Mouse (Mus musculus) liver, adult 2 months (tissue): ENCODE measurements around the gene Tmem171. TPM values are rescaled to one million over a fixed set of nuclear protein-coding genes. Genes with fewer than 3 reads are reported as not detected.

Experiments
- DNase-seq: peaks from one replicate; pipeline ENCODE4 v3.0.0-alpha.2; 2011; ENCODE audit warnings: low read depth, low spot score; ENCODE audit errors: extremely low read depth
- H3K27ac ChIP-seq: fragments of 200-500 bp; replicated peaks from 2 replicates; pipeline ENCODE4 v1.5.1; 2012; ENCODE audit warnings: low read depth, mild to moderate bottlenecking, control low read depth, inconsistent platforms, low read length; ENCODE audit not compliant: insufficient read depth
- H3K27me3 ChIP-seq: fragments of 200-500 bp; 2 replicates; pipeline ENCODE4 v1.6.1; 2012; ENCODE audit warnings: mild to moderate bottlenecking, moderate library complexity, low read length, inconsistent platforms; ENCODE audit not compliant: control insufficient read depth, insufficient read depth
- H3K36me3 ChIP-seq: fragments of 200-500 bp; 2 replicates; pipeline ENCODE4 v1.6.1; 2012; ENCODE audit warnings: low read length, inconsistent platforms; ENCODE audit not compliant: control insufficient read depth, insufficient read depth
- H3K4me1 ChIP-seq: fragments of 200-500 bp; 2 replicates; pipeline ENCODE4 v1.6.1; 2011; ENCODE audit warnings: low read length; ENCODE audit not compliant: control insufficient read depth, insufficient read depth
- H3K4me3 ChIP-seq: fragments of 200-500 bp; 2 replicates; pipeline ENCODE4 v1.5.1; 2011; ENCODE audit warnings: low read depth, mild to moderate bottlenecking, control low read depth, low read length, moderate library complexity; ENCODE audit not compliant: insufficient read depth
- H3K79me2 ChIP-seq: fragments of 200-500 bp; 2 replicates; pipeline ENCODE4 v1.6.1; 2012; ENCODE audit warnings: inconsistent platforms, mild to moderate bottlenecking, low read length, moderate library complexity; ENCODE audit not compliant: control insufficient read depth, insufficient read depth
- H3K9ac ChIP-seq: fragments of 200-500 bp; 2 replicates; pipeline ENCODE4 v1.6.1; 2012; ENCODE audit warnings: low read depth, mild to moderate bottlenecking, control low read depth, inconsistent platforms, low read length
- CTCF ChIP-seq: fragments of 200-500 bp; IDR thresholded peaks from 2 replicates; pipeline ENCODE4 v1.5.1; 2011; ENCODE audit warnings: low read depth, low read length, control low read depth
- POLR2A ChIP-seq: fragments of 200-500 bp; IDR thresholded peaks from 2 replicates; pipeline ENCODE4 v1.6.1; 2011; ENCODE audit warnings: low read length, control low read depth; ENCODE audit not compliant: insufficient read depth; ENCODE audit errors: extremely low read depth
- WGBS: fragments of 180-500 bp; shearing (Covaris S2); methylation state at CpG from one replicate; pipeline ENCODE4 v1.1.7; 2018; 5-methylcytosine and 5-hydroxymethylcytosine counted together
- polyA plus RNA-seq: library from polyadenylated mRNA; depleted of rRNA; stranded (reverse); fragments of >200 nt; gene quantifications from 2 replicates; pipeline ENCODE4 v1.2.3, GENCODE M21; 2012
- total RNA-seq: library from RNA; depleted of rRNA; stranded (reverse); fragments of >200 nt; gene quantifications from 2 replicates; pipeline ENCODE4 v1.2.3, GENCODE M21; 2014

Tmem171 gene
- total and polyA plus RNA-seq, 2 experiments = 0.38 TPM; not detected in 1

DNA sequence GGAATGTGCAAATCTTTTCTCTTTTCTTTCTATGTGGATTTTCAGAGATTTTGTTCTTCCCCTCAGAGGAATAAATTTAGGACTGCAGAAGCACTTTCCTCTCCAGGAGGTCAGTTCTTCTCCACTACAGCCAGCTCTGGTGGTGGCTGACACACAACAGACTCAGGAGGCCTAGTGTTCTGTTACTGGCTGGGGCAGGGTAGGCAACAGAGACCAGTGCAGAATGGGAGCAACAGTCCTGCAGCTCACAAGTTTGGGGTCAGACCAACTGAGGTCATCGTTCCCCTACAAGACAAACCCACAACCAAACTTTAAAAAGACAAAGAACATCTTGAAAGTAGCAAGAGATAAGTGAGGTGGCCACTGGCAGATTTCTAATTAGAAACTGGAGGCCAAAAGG is 16.0 kb upstream of the Tmem171 start:
- Histone ChIP-seq H3K4me1 (peaks cover 1% of the 10 kb centered on the region; the same call in 1 of the 2 replicates), H3K9ac (no peak overlapping the region), H3K79me2 (no peaks in the 10 kb centered on the region), H3K4me3 (no peak overlapping the region), H3K27me3 (no peaks in the 10 kb centered on the region), H3K36me3 (no peaks in the 10 kb centered on the region), H3K27ac (no peak overlapping the region)
- no peak for TF ChIP-seq POLR2A
- TF ChIP-seq CTCF = no peak
- DNase-seq = no peak
- 91% methylated on average over 1 of the region's 1 CpGs for WGBS

DNA sequence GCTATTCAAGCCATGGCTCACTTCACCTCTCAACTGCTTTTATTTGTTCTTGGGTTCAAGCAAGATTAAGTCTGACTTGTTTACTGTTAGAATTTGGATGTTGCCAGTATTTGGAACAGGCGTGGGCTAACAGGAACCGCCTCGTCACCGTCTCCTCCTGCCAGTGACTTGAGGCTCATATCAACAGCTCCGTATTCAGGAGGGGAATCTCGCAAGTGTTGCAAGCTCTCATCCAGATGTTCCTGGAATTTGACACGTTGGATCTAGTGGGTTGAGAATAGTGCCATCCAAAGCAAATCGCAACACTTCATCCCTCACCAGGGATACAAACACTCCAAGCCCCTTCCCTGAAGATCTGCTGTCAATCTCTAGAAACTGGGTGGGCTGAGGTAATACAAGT is 15.6 kb upstream of the Tmem171 start:
- Histone ChIP-seq H3K4me3 (no peak overlapping the region), H3K27ac (no peak overlapping the region), H3K4me1 (no peaks in the 10 kb centered on the region), H3K9ac (no peak overlapping the region), H3K79me2 (no peaks in the 10 kb centered on the region), H3K27me3 (no peaks in the 10 kb centered on the region), H3K36me3 (no peaks in the 10 kb centered on the region)
- no peak for DNase-seq
- WGBS = 73% methylated on average over 8 of the region's 8 CpGs
- TF ChIP-seq POLR2A (no peak), CTCF (no peak)

DNA sequence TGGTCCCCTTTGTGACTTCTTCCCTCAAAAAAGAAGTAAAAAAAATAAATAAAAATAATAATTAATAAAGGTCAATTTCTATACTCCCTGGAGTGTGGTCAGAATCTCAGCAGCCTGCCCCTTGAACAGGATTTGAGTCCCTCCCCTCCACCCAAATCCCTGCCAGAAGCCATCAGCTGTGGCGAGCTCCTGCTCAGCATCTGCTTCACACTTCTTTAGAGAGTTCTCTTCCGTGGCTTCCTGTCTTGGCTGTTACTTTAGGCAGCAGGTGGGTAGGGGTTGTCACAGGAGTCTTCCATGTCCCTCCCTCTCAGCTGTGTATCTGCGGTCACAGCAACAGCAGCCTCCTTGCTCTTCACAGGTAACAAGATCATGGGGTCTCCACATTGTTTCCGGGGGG is 10.9 kb upstream of the Tmem171 start:
- WGBS = 78% methylated on average over 4 of the region's 4 CpGs
- Histone ChIP-seq H3K4me3 (no peak overlapping the region), H3K9ac (no peak overlapping the region), H3K27me3 (no peaks in the 10 kb centered on the region), H3K36me3 (no peaks in the 10 kb centered on the region), H3K27ac (no peak overlapping the region), H3K4me1 (no peaks in the 10 kb centered on the region), H3K79me2 (no peaks in the 10 kb centered on the region)
- TF ChIP-seq CTCF (no peak), POLR2A (no peak)
- no peak for DNase-seq

DNA sequence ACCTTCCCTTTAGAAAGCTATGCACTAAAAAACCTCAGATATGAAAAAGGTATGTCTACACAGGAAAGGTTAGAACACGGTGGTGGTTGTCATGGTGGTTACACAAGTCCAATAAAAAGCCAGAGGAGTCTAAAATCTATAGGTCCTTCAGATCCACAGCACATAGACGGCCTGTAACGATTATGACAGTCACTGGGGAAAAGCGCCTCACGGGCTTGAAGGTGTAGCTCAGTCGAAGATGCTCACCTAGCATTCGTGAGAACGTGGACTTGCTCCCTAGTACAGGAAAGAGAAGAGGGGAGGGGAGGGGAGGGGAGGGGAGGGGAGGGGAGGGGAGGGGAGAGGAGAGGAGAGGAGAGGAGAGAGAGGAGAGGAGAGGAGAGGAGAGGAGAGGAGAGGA is 9.2 kb upstream of the Tmem171 start:
- no peak overlapping the region for H3K4me3 ChIP-seq
- WGBS = 89% methylated on average over 6 of the region's 8 CpGs
- H3K27ac ChIP-seq = no peak overlapping the region
- no peaks in the 10 kb centered on the region for H3K27me3 ChIP-seq
- DNase-seq = no peak
- no peaks in the 10 kb centered on the region for H3K36me3 ChIP-seq
- TF ChIP-seq CTCF (no peak), POLR2A (no peak)
- H3K9ac ChIP-seq = no peak overlapping the region
- no peaks in the 10 kb centered on the region for H3K79me2 ChIP-seq
- H3K4me1 ChIP-seq = no peaks in the 10 kb centered on the region

DNA sequence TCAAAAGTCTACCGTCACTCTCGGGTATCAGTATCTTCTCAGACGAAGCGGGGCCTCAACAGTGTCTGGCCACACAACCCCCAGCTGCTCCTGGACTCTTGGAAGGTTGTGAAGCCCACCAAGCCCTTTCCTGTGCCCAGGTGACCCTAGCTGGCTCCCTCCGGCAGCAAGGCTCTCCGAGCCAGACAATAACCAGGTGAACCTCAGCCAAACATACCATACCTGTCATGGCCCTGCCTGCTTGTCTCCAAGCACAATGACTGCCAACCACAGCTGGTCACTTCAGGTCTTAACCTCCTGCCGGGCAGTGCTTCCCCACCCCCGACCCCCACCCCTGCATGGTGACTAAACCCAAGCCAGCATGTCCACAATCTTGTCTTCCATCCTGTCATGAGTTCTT is 7.7 kb upstream of the Tmem171 start:
- H3K27ac ChIP-seq = no peak overlapping the region
- DNase-seq = no peak
- H3K9ac ChIP-seq = no peak overlapping the region
- no peaks in the 10 kb centered on the region for H3K27me3 ChIP-seq
- 88% methylated on average over 8 of the region's 8 CpGs for WGBS
- TF ChIP-seq CTCF (no peak), POLR2A (no peak)
- H3K36me3 ChIP-seq = no peaks in the 10 kb centered on the region
- no peaks in the 10 kb centered on the region for H3K79me2 ChIP-seq
- no peaks in the 10 kb centered on the region for H3K4me1 ChIP-seq
- no peak overlapping the region for H3K4me3 ChIP-seq

DNA sequence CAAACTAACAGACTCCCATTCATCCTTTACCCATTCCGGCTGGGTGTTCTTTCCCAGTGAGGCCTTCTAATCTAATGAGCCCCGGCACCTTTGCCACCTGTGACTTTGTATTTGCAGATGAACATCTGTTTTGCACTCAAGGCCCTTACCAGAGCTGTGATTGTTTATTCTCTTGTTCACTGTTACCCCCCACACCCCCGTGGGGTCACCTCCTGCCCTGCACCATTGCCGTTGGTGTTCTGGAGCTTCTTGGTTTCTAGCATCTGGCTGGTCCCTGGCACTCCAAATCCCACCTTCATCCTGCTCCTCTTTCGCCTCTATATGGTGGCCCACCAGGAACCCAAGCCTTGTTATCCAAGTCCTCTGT is 6.7 kb upstream of the Tmem171 start:
- 92% methylated on average over 5 of the region's 5 CpGs for WGBS
- no peak overlapping the region for H3K9ac ChIP-seq

More for the DNA sequence above, 6.7 kb upstream of the Tmem171 start:
- no peaks in the 10 kb centered on the region for H3K79me2 ChIP-seq
- no peaks in the 10 kb centered on the region for H3K4me1 ChIP-seq
- H3K4me3 ChIP-seq = no peak overlapping the region
- no peaks in the 10 kb centered on the region for H3K27me3 ChIP-seq
- TF ChIP-seq CTCF = no peak
- H3K36me3 ChIP-seq = no peaks in the 10 kb centered on the region
- H3K27ac ChIP-seq = no peak overlapping the region
- no peak for DNase-seq
